Mouse (Mus musculus) small intestine, adult 2 months (tissue): ENCODE measurements at regions not wholly inside any gene's neighbourhood (a gene's known extent, or its start where the extent isn't known, plus 50 kb on each side); places are given as distances from the start of the nearest gene placed in this dataset.

Experiments used
- H3K27ac ChIP-seq: fragments of 200-500 bp; 2 replicates; pipeline ENCODE4 v1.5.1; 2012; ENCODE audit warnings: low read depth, low read length, control low read depth, inconsistent platforms; ENCODE audit not compliant: insufficient read depth
- H3K27me3 ChIP-seq: fragments of 200-500 bp; 2 replicates; pipeline ENCODE4 v1.6.1; 2012; ENCODE audit warnings: mild to moderate bottlenecking, moderate library complexity, low read length, inconsistent platforms; ENCODE audit not compliant: control insufficient read depth, insufficient read depth
- H3K36me3 ChIP-seq: fragments of 200-500 bp; 2 replicates; pipeline ENCODE4 v1.6.1; 2012; ENCODE audit warnings: mild to moderate bottlenecking, low read length, control low read depth, inconsistent platforms; ENCODE audit not compliant: control insufficient read depth, insufficient read depth
- H3K4me1 ChIP-seq: fragments of 200-500 bp; 2 replicates; pipeline ENCODE4 v1.6.1; 2012; ENCODE audit warnings: low read length, inconsistent platforms, mixed read lengths; ENCODE audit not compliant: control insufficient read depth, insufficient read depth, insufficient read length
- H3K4me3 ChIP-seq: fragments of 200-500 bp; 2 replicates; pipeline ENCODE4 v1.5.1; 2012; ENCODE audit warnings: low read depth, mild to moderate bottlenecking, control low read depth, inconsistent platforms, low read length, moderate library complexity
- CTCF ChIP-seq: fragments of 200-500 bp; IDR thresholded peaks from 2 replicates; pipeline ENCODE4 v1.5.1; 2012; ENCODE audit warnings: low read depth, mild to moderate bottlenecking, control low read depth, inconsistent platforms, low read length, moderate library complexity, mixed read lengths; ENCODE audit not compliant: insufficient replicate concordance, insufficient read length; ENCODE audit errors: extremely low read depth
- POLR2A ChIP-seq: fragments of 200-500 bp; IDR thresholded peaks from 2 replicates; pipeline ENCODE4 v1.6.1; 2012; ENCODE audit warnings: low read depth, mild to moderate bottlenecking, control low read depth, inconsistent platforms, low read length, moderate library complexity
- whole genome bisulfite sequencing: fragments of 180-500 bp; shearing (Covaris S2); methylation state at CpG from one replicate; pipeline ENCODE4 v1.1.7; 2018; 5-methylcytosine and 5-hydroxymethylcytosine counted together

DNA sequence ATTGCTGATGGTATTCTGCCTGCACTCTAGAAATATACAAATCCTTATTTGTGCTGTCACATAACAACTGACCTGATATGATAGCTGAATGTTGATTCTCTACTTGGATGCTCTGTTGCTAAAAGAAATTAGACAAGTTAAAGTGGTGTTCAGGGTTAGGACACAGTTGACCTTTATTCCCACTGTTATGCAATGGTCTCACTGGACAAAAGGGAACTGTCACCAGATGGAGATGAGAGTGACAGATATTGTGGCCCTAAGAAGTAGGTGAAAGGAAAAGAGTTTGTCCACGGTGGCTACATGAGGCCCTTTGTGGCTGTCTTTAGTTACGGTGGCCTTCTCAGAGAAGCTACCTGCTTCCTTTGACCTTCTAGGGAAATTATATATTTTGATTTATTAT lies 247.9 kb upstream of the Prdm1 start:
- no peak for TF ChIP-seq CTCF
- TF ChIP-seq POLR2A: no peak
- Histone ChIP-seq H3K36me3 (no peaks in the 10 kb centered on the region), H3K4me3 (no peak overlapping the region), H3K27me3 (no peaks in the 10 kb centered on the region), H3K27ac (no peak overlapping the region), H3K4me1 (no peaks in the 10 kb centered on the region)
- WGBS: 80% methylated on average over 2 of the region's 2 CpGs

DNA sequence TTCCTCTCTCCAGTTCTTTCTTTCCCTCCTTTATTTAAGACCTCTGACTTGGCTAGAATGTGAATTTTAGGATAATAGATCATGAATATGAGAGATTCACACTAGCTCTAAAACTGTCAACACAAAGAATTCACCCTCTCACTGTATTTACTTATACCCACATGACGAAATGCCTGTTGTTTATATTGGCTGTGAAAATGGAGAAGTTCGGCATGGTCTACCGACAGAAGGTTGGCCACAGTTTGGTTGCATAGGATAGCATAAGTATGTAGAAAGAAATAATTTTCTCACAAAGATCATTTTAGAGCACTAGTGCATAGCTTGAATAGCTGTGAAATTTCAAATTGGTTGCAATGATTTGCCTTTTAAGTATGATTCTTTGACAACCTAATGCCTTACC lies 237.2 kb upstream of the Prdm1 start:
- Histone ChIP-seq H3K27me3 (no peaks in the 10 kb centered on the region), H3K36me3 (no peaks in the 10 kb centered on the region), H3K4me1 (no peaks in the 10 kb centered on the region), H3K4me3 (no peak overlapping the region), H3K27ac (no peak overlapping the region)
- TF ChIP-seq CTCF (no peak), POLR2A (no peak)
- 72% methylated on average over 3 of the region's 3 CpGs for WGBS

DNA sequence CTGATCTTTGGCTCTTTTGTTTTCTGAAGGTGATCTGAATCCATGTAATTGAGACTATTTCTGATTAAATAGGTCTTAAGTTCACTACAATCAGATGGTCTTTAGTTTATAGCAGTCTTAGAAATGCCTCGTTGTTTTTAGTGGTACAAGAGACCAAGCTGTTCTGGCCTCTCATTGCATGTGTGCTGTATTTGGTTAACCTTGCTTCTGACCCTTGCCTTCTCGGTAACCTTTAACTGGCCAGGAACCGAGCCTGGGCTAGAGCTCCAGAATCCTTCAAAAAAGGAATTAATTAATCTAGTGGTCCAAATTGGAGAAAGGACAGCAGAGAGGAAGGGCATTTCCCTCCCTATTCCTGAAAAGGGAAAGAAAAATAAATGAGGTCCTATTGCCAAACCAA lies 234.8 kb upstream of the Prdm1 start:
- Histone ChIP-seq H3K4me3 (no peak overlapping the region), H3K27me3 (no peaks in the 10 kb centered on the region), H3K36me3 (no peaks in the 10 kb centered on the region), H3K4me1 (no peaks in the 10 kb centered on the region), H3K27ac (no peak overlapping the region)
- 56% methylated on average over 3 of the region's 3 CpGs for WGBS
- TF ChIP-seq POLR2A (no peak), CTCF (no peak)

DNA sequence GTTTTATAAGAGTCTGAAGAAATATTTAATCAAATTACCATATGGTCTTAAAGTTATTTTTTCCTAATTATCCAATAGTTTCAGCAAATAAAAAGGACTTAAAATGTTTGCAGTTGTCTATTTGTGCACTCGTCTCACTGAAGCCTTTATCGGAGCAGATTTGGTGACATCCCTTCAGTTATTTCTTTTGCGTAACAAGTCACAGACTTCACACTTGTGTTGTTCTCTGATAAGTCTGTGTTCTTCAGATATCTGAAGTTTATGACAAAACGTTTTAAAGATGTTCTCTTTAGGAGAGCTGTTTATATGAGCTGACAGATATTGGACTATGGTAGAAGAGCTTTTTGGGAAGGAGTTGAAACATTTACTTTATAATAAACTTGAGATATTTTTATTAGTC lies 233.8 kb upstream of the Prdm1 start:
- H3K27ac ChIP-seq: no peak overlapping the region
- no peaks in the 10 kb centered on the region for H3K36me3 ChIP-seq
- no peaks in the 10 kb centered on the region for H3K4me1 ChIP-seq
- no peak overlapping the region for H3K4me3 ChIP-seq
- TF ChIP-seq CTCF (no peak), POLR2A (no peak)
- H3K27me3 ChIP-seq: no peaks in the 10 kb centered on the region
- 77% methylated on average over 4 of the region's 4 CpGs for WGBS

DNA sequence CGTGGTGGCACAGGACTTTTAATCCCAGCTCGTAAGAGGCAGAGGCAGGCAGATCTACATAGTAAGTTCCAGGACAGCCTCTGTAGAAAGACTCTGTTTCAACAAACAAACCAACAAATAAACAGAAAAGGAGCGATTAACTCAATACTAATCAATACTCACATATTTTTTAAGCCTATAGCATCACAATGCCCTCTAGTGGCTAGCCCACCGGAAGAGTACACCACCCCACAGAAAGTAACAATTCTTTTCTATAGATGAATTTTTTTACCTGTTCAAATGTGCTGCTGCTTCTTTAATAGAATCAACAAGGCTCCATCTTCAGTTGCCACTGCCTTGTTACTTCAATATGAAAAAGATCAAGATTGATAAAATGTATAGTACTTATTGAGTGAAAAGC lies 233.0 kb upstream of the Prdm1 start:
- TF ChIP-seq CTCF (no peak), POLR2A (no peak)
- H3K36me3 ChIP-seq: no peaks in the 10 kb centered on the region
- H3K4me1 ChIP-seq: no peaks in the 10 kb centered on the region
- H3K27me3 ChIP-seq: no peaks in the 10 kb centered on the region
- WGBS: 70% methylated on average over 4 of the region's 4 CpGs
- no peak overlapping the region for H3K27ac ChIP-seq
- H3K4me3 ChIP-seq: no peak overlapping the region

DNA sequence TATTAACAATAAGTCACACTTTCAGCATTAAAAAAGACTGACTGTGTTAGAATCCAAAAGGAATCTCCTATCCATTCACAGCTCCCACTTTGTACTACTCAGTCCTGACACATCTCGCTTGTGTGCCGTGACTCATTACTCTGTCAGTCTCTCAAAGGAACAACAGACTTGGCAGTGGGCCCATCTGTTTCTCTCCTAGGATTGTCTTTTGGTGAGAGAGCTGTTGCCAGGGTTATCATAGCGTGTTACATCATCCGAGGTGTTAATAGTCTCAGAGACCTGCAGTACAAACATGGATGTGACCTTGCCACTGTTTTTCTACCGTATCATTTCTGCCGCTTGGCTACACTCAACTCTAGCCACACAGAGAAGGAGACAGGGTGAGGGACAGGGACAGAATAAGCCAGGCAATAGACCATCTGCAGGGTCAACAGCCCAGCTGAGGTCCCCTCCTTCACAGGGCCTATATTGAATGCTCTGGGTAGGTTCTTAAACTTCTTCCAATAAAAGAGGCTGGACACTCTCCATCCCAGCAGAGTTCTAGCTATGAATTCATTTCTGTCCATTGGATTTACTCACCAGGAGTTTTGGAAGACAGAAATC lies 227.2 kb upstream of the Prdm1 start:
- Histone ChIP-seq H3K27ac (no peak overlapping the region), H3K27me3 (no peaks in the 10 kb centered on the region), H3K36me3 (no peaks in the 10 kb centered on the region), H3K4me1 (no peaks in the 10 kb centered on the region), H3K4me3 (no peak overlapping the region)
- WGBS: 32% methylated on average over 6 of the region's 6 CpGs
- no peak for TF ChIP-seq CTCF

DNA sequence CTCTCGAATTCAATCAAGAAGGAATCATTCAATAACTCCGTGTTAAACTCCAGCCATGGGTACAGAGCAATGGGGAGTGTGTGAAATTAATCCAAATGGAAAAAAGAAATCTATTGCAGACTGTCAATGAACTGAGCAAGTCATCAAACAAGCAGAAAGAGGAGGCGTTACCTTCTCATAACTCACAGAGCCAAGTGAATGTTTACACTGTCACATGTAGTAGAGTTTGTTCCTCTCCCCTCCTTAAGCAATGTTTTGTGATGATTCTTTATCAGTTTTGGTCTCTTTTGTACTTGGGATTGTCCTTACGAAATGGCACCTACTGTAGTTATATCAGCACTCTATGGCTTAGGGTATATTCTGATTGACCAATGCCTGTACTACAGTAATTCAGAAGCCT lies 226.6 kb upstream of the Prdm1 start:
- H3K27me3 ChIP-seq: no peaks in the 10 kb centered on the region
- H3K36me3 ChIP-seq: no peaks in the 10 kb centered on the region
- TF ChIP-seq CTCF (no peak), POLR2A (no peak)
- H3K4me3 ChIP-seq: no peak overlapping the region
- WGBS: 72% methylated on average over 4 of the region's 4 CpGs
- no peaks in the 10 kb centered on the region for H3K4me1 ChIP-seq
- H3K27ac ChIP-seq: no peak overlapping the region

DNA sequence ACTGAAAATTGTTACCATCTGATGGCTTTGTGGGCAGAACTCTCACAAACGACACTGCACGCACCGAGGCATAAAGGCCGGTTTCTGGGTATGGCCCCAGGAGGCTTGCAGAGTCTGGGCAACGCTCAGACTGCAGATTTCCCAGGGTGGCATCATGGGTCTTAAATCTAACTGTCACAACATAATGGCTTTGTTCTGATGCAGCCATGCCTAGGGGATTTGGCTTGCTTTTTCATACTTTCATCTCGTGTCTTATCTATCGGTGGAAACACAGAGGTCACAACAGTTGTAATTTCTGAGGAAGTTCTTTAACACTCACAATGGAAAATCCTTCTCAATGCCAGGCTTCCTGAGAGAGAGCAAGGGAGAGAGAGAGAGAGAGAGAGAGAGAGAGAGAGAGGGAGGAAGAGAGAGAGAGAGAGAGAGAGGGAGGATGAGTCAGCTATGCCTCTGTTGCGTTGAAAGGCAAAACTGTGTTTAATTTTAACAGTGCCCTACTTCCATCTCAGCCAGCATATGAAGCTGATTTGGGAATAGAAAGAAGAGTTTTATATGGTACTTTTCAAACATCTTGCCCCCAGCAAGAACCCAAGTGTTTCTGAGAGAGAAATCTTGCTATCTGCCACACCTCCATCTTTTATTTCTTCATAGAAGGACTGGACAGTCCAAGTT lies 224.6 kb upstream of the Prdm1 start:
- Histone ChIP-seq H3K27ac (no peak overlapping the region), H3K4me3 (no peak overlapping the region), H3K4me1 (no peaks in the 10 kb centered on the region), H3K27me3 (no peaks in the 10 kb centered on the region), H3K36me3 (no peaks in the 10 kb centered on the region)
- 87% methylated on average over 8 of the region's 8 CpGs for WGBS
- TF ChIP-seq CTCF (no peak), POLR2A (no peak)
